ENCODE assay signal across 30 mouse cellular contexts in genomic region chr11:116723064-116723463, GRCm38 (mm10). TPM values are rescaled to one million over a fixed set of nuclear protein-coding genes. Genes with fewer than 3 reads are reported as not detected.
A peak's percentile ranks its signal among the peaks of the same experiment; 100 is the strongest.
DNase-seq lines count a peak whose midpoint lies in the region; ATAC-seq and TF ChIP-seq lines count a peak whose summit lies in the region.
"Had no signal": no experiment of that assay in that cellular context is flagged by ENCODE, and none has a peak within 500 bp of the region (broad histone marks: within the 10 kb centered on the region; RNA-seq: fewer than 3 reads in every experiment).

No protein-coding gene starts in this region.

- H3K4me3 ChIP-seq in gastrocnemius, adult 2 months: no peak overlapping the region
- no peak overlapping the region for H3K4me3 ChIP-seq in midbrain, embryonic 11.5 days (ENCODE audit: low read depth, low read length)
- H3K4me3 ChIP-seq in midbrain, postnatal 0 days (ENCODE audit: low read depth, low read length): no peak overlapping the region
- no peak overlapping the region for H3K4me3 ChIP-seq in kidney, adult 2 months (ENCODE audit: insufficient read depth, low read depth, low read length)
- H3K4me3 ChIP-seq: embryonic facial prominence, embryonic 13.5 days; embryonic facial prominence, embryonic 15.5 days; erythroblast, embryonic 14.5 days; forebrain, embryonic 13.5 days; forebrain, embryonic 15.5 days had no signal

- intact Hi-C loops in gastrocnemius, adult 2 months (cut with DNase I): no loop called here
- intact Hi-C loops in gastrocnemius, postnatal 36 days (cut with DNase I): no loop called here

- H3K27ac ChIP-seq in gastrocnemius, adult 2 months: peak overlapping the region; percentile 78; the same call in 1 of the 2 replicates
- H3K27ac ChIP-seq in midbrain, embryonic 11.5 days (ENCODE audit: low read depth, low read length): no peak overlapping the region
- no peak overlapping the region for H3K27ac ChIP-seq in midbrain, postnatal 0 days (ENCODE audit: low read depth, low read length)
- H3K27ac ChIP-seq in kidney, adult 2 months (ENCODE audit: insufficient read depth, low read depth, low read length): no peak overlapping the region
- H3K27ac ChIP-seq: embryonic facial prominence, embryonic 13.5 days; embryonic facial prominence, embryonic 15.5 days; forebrain, embryonic 13.5 days; forebrain, embryonic 15.5 days had no signal

- H3K9me3 ChIP-seq in midbrain, embryonic 11.5 days (ENCODE audit: control insufficient read depth, low read length): no peaks in the 10 kb centered on the region
- H3K9me3 ChIP-seq in midbrain, postnatal 0 days (ENCODE audit: low read length): no peaks in the 10 kb centered on the region
- H3K9me3 ChIP-seq: forebrain, embryonic 13.5 days; forebrain, embryonic 15.5 days; G1E had no signal

- 92% methylated on average over 5 of the region's 5 CpGs for WGBS in midbrain, embryonic 11.5 days
- WGBS in midbrain, postnatal 0 days: 93% methylated on average over 5 of the region's 5 CpGs
- 89% methylated on average over 5 of the region's 5 CpGs for WGBS in kidney, adult 2 months

- no peak for TF ChIP-seq POLR2A in kidney, adult 2 months (IDR thresholded peaks at IDR 0.05; ENCODE audit: low read depth, low read length)

- H3K9ac ChIP-seq in midbrain, embryonic 11.5 days (ENCODE audit: low read length): no peak overlapping the region
- no peak overlapping the region for H3K9ac ChIP-seq in midbrain, postnatal 0 days (replicated peaks; ENCODE audit: low read length, poor library complexity, severe bottlenecking)
- H3K9ac ChIP-seq: embryonic facial prominence, embryonic 13.5 days; embryonic facial prominence, embryonic 15.5 days; forebrain, embryonic 13.5 days; forebrain, embryonic 15.5 days; forebrain, postnatal 0 days had no signal

- DNase-seq in gastrocnemius, adult 2 months: no peak
- DNase-seq in gastrocnemius, postnatal 36 days: no peak
- DNase-seq in midbrain, embryonic 11.5 days (ENCODE audit: low spot score, missing footprints): peak; percentile 79
- no peak for DNase-seq in midbrain, postnatal 0 days (ENCODE audit: low spot score)
- no peak for DNase-seq in kidney, adult 2 months
- DNase-seq: adrenal gland, adult 8-10 months; adrenal gland, postnatal 14 days; adrenal gland, postnatal 36 days; B cell, adult 2 months; cerebellum, adult 11 months; cerebellum, adult 18-20 months; cerebellum, adult 8-10 months; cerebellum, adult 9-11 months; cerebellum, postnatal 14 days; cerebellum, postnatal 36 days; embryo, embryonic 11 days; forebrain, postnatal 0 days had no signal

- no peak for TF ChIP-seq CTCF in gastrocnemius, adult 2 months (IDR thresholded peaks at IDR 0.05)
- TF ChIP-seq CTCF in midbrain, postnatal 0 days (IDR thresholded peaks at IDR 0.05): no peak
- no peak for TF ChIP-seq CTCF in kidney, adult 2 months (conservative IDR thresholded peaks at IDR 0.05; ENCODE audit: insufficient read depth, insufficient read length, low read depth, low read length)

- no peak for ATAC-seq in midbrain, embryonic 11.5 days (ENCODE audit: low FRiP score)
- ATAC-seq in midbrain, postnatal 0 days (ENCODE audit: low FRiP score): no peak
- ATAC-seq: activated CD4-positive, CD25-positive, alpha-beta regulatory T cell, adult 4 months; CD4-positive, CD25-positive, alpha-beta regulatory T cell, adult 4 months; forebrain, embryonic 13.5 days; forebrain, embryonic 15.5 days; forebrain, postnatal 0 days; Patski had no signal

- no peaks in the 10 kb centered on the region for H3K4me1 ChIP-seq in midbrain, embryonic 11.5 days (ENCODE audit: control insufficient read depth, insufficient read depth, low read length)
- no peaks in the 10 kb centered on the region for H3K4me1 ChIP-seq in midbrain, postnatal 0 days (ENCODE audit: insufficient read depth, low read length)
- H3K4me1 ChIP-seq in kidney, adult 2 months (ENCODE audit: control insufficient read depth, insufficient read depth, low read length): no peaks in the 10 kb centered on the region

- no peaks in the 10 kb centered on the region for H3K27me3 ChIP-seq in midbrain, embryonic 11.5 days (ENCODE audit: control insufficient read depth, insufficient read depth, low read length)
- no peaks in the 10 kb centered on the region for H3K27me3 ChIP-seq in midbrain, postnatal 0 days (ENCODE audit: insufficient read depth, low read length)
- no peaks in the 10 kb centered on the region for H3K27me3 ChIP-seq in kidney, adult 2 months (replicated peaks; ENCODE audit: control insufficient read depth, insufficient read depth, low read length)
- H3K27me3 ChIP-seq: CH12.LX; embryonic facial prominence, embryonic 13.5 days; embryonic facial prominence, embryonic 15.5 days; forebrain, embryonic 13.5 days; forebrain, embryonic 15.5 days; Patski had no signal

- H3K36me3 ChIP-seq in midbrain, embryonic 11.5 days (ENCODE audit: control insufficient read depth, insufficient read depth, low read length): no peaks in the 10 kb centered on the region
- H3K36me3 ChIP-seq in midbrain, postnatal 0 days (ENCODE audit: insufficient read depth, low read length): no peaks in the 10 kb centered on the region
- no peaks in the 10 kb centered on the region for H3K36me3 ChIP-seq in kidney, adult 2 months (ENCODE audit: control insufficient read depth, insufficient read depth, low read length)
- H3K36me3 ChIP-seq: embryonic facial prominence, embryonic 13.5 days; embryonic facial prominence, embryonic 15.5 days; forebrain, embryonic 15.5 days; G1E had no signal

- no peak overlapping the region for H3K4me2 ChIP-seq in midbrain, embryonic 11.5 days
- H3K4me2 ChIP-seq in midbrain, postnatal 0 days (ENCODE audit: low read depth, low read length, poor library complexity, severe bottlenecking): no peak overlapping the region
- H3K4me2 ChIP-seq: embryonic facial prominence, embryonic 13.5 days; embryonic facial prominence, embryonic 15.5 days; forebrain, embryonic 13.5 days; forebrain, embryonic 15.5 days had no signal

RNA-seq across cellular contexts. Expression of gene St6galnac1, which starts 52.2 kb away (rescaled TPM):
- total RNA-seq in gastrocnemius, adult 2 months (2021): not detected
- total RNA-seq in gastrocnemius, postnatal 36 days (2021): not detected
- polyA plus RNA-seq in midbrain, embryonic 11.5 days (2014; fragmentation: Nextera tagmentation; extraction: Ambion mirVana): not detected in 2 replicates
- total RNA-seq in midbrain, postnatal 0 days (2014; rRNA removed): not detected in 2 replicates
- polyA plus RNA-seq in midbrain, postnatal 0 days (2015; fragmentation: Nextera tagmentation; extraction: Ambion mirVana): not detected in 2 replicates
- polyA plus RNA-seq in kidney, adult 2 months (2012; rRNA removed): 0.69 and 1.1 TPM in 2 replicates
- total RNA-seq: adrenal gland, postnatal 14 days; CH12.LX; common myeloid progenitor, adult 5-6 weeks; forebrain, postnatal 0 days had no signal
- polyA plus RNA-seq: embryonic facial prominence, embryonic 11.5 days; embryonic facial prominence, embryonic 13.5 days; embryonic facial prominence, embryonic 15.5 days; erythroblast, embryonic 14.5 days; forebrain, embryonic 11.5 days; forebrain, embryonic 13.5 days; forebrain, embryonic 15.5 days; forebrain, postnatal 0 days; G1E; Patski had no signal
